Mouse (Mus musculus) embryonic facial prominence, embryonic 12.5 days (tissue): ENCODE measurements at regions not wholly inside any gene's neighbourhood (a gene's known extent, or its start where the extent isn't known, plus 50 kb on each side); places are given as distances from the start of the nearest gene placed in this dataset.

Experiments used
- ATAC-seq: fragments of 200-750 bp; cut with Nextera tagmentation; 2 replicates; pipeline ENCODE4 v1.8.0; 2017; ENCODE audit not compliant: insufficient number of reproducible peaks, insufficient read depth, low FRiP score, low TSS enrichment
- H3K27ac ChIP-seq: fragments of 300-500 bp; sonication (generic); 2 replicates; pipeline ENCODE4 v1.5.1; 2016; ENCODE audit warnings: mild to moderate bottlenecking
- H3K27me3 ChIP-seq: fragments of 300-500 bp; sonication (generic); 2 replicates; pipeline ENCODE4 v1.6.1; 2016; ENCODE audit warnings: mild to moderate bottlenecking, moderate library complexity
- H3K36me3 ChIP-seq: fragments of 300-500 bp; sonication (generic); 2 replicates; pipeline ENCODE4 v1.6.1; 2016; ENCODE audit warnings: mild to moderate bottlenecking
- H3K4me1 ChIP-seq: fragments of 300-500 bp; sonication (generic); 2 replicates; pipeline ENCODE4 v1.6.1; 2016
- H3K4me2 ChIP-seq: fragments of 300-500 bp; sonication (generic); replicated peaks from 2 replicates; pipeline ENCODE4 v1.6.1; 2016; ENCODE audit warnings: mild to moderate bottlenecking, moderate library complexity
- H3K4me3 ChIP-seq: fragments of 300-500 bp; sonication (generic); 2 replicates; pipeline ENCODE4 v1.5.1; 2016; ENCODE audit warnings: mild to moderate bottlenecking
- H3K9ac ChIP-seq: fragments of 300-500 bp; sonication (generic); 2 replicates; pipeline ENCODE4 v1.6.1; 2016; ENCODE audit warnings: mild to moderate bottlenecking, moderate library complexity
- H3K9me3 ChIP-seq: fragments of 300-500 bp; sonication (generic); 2 replicates; pipeline ENCODE4 v1.6.1; 2016; ENCODE audit warnings: mild to moderate bottlenecking, moderate library complexity
- WGBS: fragments of 180-500 bp; shearing (Covaris S2); methylation state at CpG from one replicate; pipeline ENCODE4 v1.1.7; 2016; 5-methylcytosine and 5-hydroxymethylcytosine counted together

DNA sequence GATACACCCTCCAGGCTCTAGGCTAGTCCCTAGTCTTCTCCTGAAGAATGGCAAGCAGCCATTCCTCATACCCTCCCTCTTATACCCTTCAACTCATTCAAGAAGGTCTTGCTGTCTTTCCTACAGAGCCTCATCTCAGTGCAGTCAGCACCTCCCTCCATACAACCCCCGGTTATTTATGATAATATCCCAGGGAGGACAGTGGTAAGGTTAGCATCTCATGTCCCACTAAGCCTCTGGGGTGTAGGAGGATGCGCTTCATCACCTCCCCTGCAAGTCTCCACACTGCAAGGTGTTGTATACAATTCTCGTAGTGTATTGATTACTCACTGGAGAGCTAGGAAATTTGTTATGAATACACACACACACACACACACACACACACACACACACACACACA is 80.2 kb upstream of the Shisa6 start:
- H3K27ac ChIP-seq = no peak overlapping the region
- 80% methylated on average over 3 of the region's 3 CpGs for WGBS
- no peaks in the 10 kb centered on the region for H3K27me3 ChIP-seq
- no peaks in the 10 kb centered on the region for H3K4me1 ChIP-seq
- no peaks in the 10 kb centered on the region for H3K9me3 ChIP-seq
- no peak for ATAC-seq
- no peak overlapping the region for H3K4me2 ChIP-seq
- H3K36me3 ChIP-seq = no peaks in the 10 kb centered on the region
- no peak overlapping the region for H3K4me3 ChIP-seq
- H3K9ac ChIP-seq = no peak overlapping the region

DNA sequence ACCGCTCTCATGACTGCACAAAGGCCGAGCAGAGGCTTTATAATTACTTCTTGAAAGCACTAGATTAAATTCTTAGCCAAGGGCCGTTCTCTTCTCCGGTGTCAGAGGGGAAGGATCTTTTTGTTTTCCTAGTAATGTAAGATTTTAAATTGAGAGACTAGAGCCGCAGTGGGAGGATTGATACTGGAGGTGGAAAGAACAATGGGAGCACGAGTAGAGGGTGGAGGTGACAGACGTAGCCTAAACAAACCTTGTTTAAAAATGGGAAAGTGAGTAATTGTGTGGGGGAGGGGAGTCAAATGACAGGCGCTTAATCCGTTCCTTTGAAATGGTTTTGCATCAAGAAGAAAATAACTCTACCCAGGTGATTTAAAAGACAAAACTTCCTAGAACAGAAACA is 80.9 kb upstream of the Shisa6 start:
- no peaks in the 10 kb centered on the region for H3K4me1 ChIP-seq
- ATAC-seq = no peak
- WGBS = 35% methylated on average over 9 of the region's 9 CpGs
- H3K27me3 ChIP-seq = no peaks in the 10 kb centered on the region
- no peak overlapping the region for H3K27ac ChIP-seq
- H3K9ac ChIP-seq = no peak overlapping the region
- H3K9me3 ChIP-seq = no peaks in the 10 kb centered on the region
- no peak overlapping the region for H3K4me2 ChIP-seq
- no peak overlapping the region for H3K4me3 ChIP-seq
- H3K36me3 ChIP-seq = no peaks in the 10 kb centered on the region

DNA sequence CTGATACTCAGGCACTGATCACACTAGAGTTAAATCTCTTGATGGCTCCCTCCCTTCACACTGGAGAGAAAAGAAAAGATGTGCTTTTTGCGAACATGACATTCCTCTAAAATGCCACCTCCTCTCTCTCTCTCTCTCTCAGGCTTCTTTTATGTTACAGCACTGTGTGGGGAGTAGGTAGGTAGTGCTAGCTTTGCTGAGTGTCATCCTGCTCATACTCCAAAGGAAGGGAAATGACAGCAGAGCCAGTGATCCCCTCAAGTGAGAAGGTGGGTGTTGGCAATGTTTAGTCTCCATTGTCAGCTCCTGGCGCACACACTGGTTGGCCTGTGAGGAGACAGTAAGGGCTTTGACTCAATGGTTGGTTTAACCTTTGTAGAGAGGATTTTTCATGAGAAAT is 84.0 kb upstream of the Shisa6 start:
- no peak overlapping the region for H3K27ac ChIP-seq
- no peaks in the 10 kb centered on the region for H3K36me3 ChIP-seq
- no peaks in the 10 kb centered on the region for H3K4me1 ChIP-seq
- no peaks in the 10 kb centered on the region for H3K27me3 ChIP-seq
- H3K9ac ChIP-seq = no peak overlapping the region
- WGBS = 85% methylated on average over 2 of the region's 2 CpGs
- H3K4me2 ChIP-seq = no peak overlapping the region
- no peak for ATAC-seq
- H3K9me3 ChIP-seq = no peaks in the 10 kb centered on the region
- H3K4me3 ChIP-seq = no peak overlapping the region

DNA sequence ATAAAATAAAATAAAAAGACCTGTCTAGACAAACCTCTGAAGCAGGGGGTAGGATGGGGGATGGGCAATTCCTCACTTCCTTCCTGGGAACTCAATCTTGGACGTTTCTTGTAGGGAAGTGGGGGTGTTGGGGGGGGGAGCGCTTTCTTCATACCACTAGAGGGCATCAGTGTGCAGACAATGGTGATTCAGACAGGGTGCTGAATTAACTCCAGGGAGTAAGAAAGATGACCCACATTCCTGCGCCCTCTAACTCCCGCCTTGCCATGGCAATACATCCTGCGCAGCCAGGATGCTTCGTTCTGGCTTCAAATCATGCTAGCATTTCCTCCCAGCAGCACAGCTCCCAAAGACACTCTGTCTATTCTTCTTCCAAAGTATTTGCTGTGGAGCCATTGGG is 87.4 kb upstream of the Shisa6 start:
- Histone ChIP-seq H3K9ac (no peak overlapping the region), H3K4me1 (no peaks in the 10 kb centered on the region), H3K9me3 (no peaks in the 10 kb centered on the region), H3K27ac (no peak overlapping the region), H3K27me3 (no peaks in the 10 kb centered on the region), H3K36me3 (no peaks in the 10 kb centered on the region), H3K4me3 (no peak overlapping the region), H3K4me2 (no peak overlapping the region)
- WGBS = 22% methylated on average over 6 of the region's 6 CpGs
- ATAC-seq = no peak

DNA sequence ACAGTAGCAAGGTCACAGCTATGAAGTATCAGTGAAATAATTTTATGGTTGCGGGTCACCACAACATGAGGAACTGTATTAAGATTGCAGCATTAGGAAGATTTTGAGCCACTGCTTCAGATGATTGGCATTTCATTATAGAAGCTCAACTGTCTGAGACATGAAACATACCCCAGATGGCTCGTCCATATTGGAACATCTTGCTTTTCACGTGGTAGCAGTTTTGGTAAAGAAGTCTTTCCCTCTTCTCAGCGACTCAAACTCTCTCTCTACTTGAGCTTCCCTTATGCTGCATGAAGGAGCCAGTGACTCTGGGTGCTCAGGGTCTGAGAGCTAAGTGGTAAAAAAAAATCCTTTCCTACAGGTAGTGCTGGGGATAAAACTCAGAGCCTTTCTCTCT is 99.7 kb upstream of the Shisa6 start:
- WGBS = 90% methylated on average over 4 of the region's 4 CpGs
- Histone ChIP-seq H3K27ac (no peak overlapping the region), H3K4me2 (no peak overlapping the region), H3K36me3 (no peaks in the 10 kb centered on the region), H3K27me3 (no peaks in the 10 kb centered on the region), H3K9me3 (no peaks in the 10 kb centered on the region), H3K4me3 (no peak overlapping the region), H3K4me1 (no peaks in the 10 kb centered on the region), H3K9ac (no peak overlapping the region)
- no peak for ATAC-seq

DNA sequence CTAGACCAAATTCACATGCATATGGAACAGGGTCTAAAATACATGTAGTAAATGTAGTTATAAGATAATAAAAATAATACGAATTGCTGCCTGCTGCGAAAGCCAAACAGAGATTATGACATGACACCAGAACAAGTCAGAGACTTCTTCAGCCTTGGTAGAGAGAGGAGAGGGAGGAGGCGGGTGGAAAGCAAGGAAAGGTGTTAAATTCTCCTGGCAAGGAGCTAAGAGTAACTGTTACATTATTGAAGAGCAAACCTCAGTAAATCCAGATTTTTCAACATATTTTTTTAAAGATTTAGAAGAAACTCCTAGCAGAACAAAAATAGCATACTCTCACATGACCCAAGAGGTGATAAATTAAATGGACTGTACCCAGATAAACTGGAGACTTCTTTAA is 131.0 kb upstream of the Shisa6 start:
- H3K4me1 ChIP-seq = no peaks in the 10 kb centered on the region
- H3K4me2 ChIP-seq = no peak overlapping the region
- no peaks in the 10 kb centered on the region for H3K9me3 ChIP-seq
- H3K27ac ChIP-seq = no peak overlapping the region
- WGBS = 79% methylated on average over 3 of the region's 3 CpGs
- no peak overlapping the region for H3K9ac ChIP-seq
- no peak overlapping the region for H3K4me3 ChIP-seq
- H3K27me3 ChIP-seq = no peaks in the 10 kb centered on the region
- H3K36me3 ChIP-seq = no peaks in the 10 kb centered on the region
- ATAC-seq = no peak

DNA sequence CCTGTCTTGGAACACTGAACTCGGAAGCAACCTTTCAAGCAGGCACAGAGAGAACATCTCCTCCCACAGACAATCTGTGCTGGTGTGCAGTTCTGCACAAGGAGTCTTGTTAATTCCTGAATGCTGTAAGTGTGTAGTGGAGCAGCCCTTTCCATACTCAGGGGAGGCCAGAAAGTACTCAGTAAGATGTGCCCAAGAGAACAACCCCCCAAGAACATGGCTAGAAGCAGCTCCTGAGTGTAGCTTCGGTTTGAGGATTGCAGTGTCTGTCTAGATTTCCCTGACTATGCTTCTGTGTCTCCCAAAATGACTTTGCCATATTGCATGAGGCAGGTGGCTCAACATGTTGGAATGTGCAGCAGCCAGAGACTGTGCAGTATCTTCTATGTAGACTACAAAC is 148.8 kb upstream of the Shisa6 start:
- ATAC-seq = no peak
- H3K36me3 ChIP-seq = no peaks in the 10 kb centered on the region
- H3K27me3 ChIP-seq = no peaks in the 10 kb centered on the region
- H3K9ac ChIP-seq = no peak overlapping the region
- no peak overlapping the region for H3K4me3 ChIP-seq
- H3K4me1 ChIP-seq = no peaks in the 10 kb centered on the region
- H3K27ac ChIP-seq = no peak overlapping the region
- 67% methylated on average over 2 of the region's 2 CpGs for WGBS
- no peak overlapping the region for H3K4me2 ChIP-seq
- no peaks in the 10 kb centered on the region for H3K9me3 ChIP-seq

DNA sequence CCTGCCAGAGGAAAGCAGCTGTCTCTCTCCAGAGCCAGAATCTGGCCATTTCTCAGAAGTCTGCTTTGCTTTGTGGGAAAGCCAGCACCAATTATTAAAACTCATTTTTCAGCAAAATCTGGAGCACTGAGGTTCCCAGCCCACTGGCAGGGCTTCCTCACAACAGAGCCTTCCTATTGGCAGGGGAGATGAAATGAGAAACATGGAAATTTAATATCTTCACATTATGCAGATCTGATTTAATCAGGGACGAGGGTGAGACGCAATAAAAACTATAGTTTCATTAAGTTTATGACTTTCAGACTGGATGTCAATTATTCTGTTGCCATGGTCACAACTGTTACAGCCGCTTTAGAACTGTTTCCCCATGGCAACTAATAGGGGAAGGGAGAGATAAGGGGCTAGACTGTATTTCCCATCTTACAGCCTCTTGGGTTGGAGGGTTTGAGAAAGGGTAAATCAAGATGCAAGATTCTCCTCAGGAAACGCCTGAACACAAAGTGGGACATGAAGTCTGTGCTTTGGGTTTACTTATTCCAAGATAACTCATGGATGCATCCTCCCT is 154.4 kb upstream of the Shisa6 start:
- 79% methylated on average over 4 of the region's 4 CpGs for WGBS
- no peaks in the 10 kb centered on the region for H3K9me3 ChIP-seq
- no peaks in the 10 kb centered on the region for H3K4me1 ChIP-seq
- no peak overlapping the region for H3K4me2 ChIP-seq
- ATAC-seq = no peak
- no peak overlapping the region for H3K9ac ChIP-seq
- H3K4me3 ChIP-seq = no peak overlapping the region
- no peaks in the 10 kb centered on the region for H3K36me3 ChIP-seq
- no peak overlapping the region for H3K27ac ChIP-seq
- H3K27me3 ChIP-seq = no peaks in the 10 kb centered on the region

DNA sequence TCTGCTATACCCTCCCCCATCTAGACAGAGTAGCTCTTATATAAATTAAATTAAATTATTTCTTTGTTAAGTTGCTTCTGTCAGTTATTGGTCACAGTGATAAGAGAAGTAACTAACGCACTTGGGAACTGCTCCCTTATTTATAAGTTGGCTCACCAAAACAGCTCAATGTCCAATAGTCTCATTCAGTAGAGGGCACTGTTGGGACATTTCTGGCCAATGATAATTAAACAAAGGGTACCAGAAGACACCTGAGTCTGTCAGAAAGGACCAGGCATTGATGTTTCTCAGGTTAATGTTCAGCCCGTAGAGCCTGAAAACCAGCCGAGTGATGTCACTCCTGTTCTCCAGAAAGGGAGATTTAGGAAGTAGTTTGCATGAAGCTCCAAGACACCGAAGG is 156.1 kb upstream of the Shisa6 start:
- H3K36me3 ChIP-seq = no peaks in the 10 kb centered on the region
- no peak overlapping the region for H3K4me2 ChIP-seq
- H3K9me3 ChIP-seq = no peaks in the 10 kb centered on the region
- no peak overlapping the region for H3K4me3 ChIP-seq
- ATAC-seq = no peak
- H3K27me3 ChIP-seq = no peaks in the 10 kb centered on the region
- H3K9ac ChIP-seq = no peak overlapping the region
- 90% methylated on average over 4 of the region's 4 CpGs for WGBS
- H3K4me1 ChIP-seq = no peaks in the 10 kb centered on the region
- H3K27ac ChIP-seq = no peak overlapping the region

DNA sequence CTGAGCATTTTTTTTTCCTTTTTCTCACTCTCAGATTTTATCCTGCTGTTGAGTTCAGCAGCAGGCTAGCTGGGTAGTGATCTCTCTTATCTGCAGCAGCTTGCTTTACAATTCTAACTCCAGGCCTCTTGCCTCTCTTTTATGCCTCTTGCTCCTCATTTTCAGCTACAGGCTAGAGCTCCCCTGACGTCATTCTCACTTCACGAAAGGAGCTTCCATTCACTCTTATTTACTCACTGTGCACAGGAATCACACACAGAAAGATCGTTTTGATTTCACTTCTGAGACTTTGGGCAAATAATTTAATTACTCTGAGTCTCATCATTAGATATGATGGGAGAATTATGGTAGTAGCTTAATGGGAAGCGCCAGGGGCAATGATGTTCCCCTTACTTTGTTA is 158.4 kb upstream of the Shisa6 start:
- H3K27ac ChIP-seq = no peak overlapping the region
- no peak overlapping the region for H3K4me3 ChIP-seq
- H3K9me3 ChIP-seq = no peaks in the 10 kb centered on the region
- WGBS = 76% methylated on average over 4 of the region's 4 CpGs
- H3K9ac ChIP-seq = no peak overlapping the region
- H3K36me3 ChIP-seq = no peaks in the 10 kb centered on the region
- H3K4me2 ChIP-seq = no peak overlapping the region
- H3K27me3 ChIP-seq = no peaks in the 10 kb centered on the region
- no peak for ATAC-seq
- H3K4me1 ChIP-seq = no peaks in the 10 kb centered on the region

DNA sequence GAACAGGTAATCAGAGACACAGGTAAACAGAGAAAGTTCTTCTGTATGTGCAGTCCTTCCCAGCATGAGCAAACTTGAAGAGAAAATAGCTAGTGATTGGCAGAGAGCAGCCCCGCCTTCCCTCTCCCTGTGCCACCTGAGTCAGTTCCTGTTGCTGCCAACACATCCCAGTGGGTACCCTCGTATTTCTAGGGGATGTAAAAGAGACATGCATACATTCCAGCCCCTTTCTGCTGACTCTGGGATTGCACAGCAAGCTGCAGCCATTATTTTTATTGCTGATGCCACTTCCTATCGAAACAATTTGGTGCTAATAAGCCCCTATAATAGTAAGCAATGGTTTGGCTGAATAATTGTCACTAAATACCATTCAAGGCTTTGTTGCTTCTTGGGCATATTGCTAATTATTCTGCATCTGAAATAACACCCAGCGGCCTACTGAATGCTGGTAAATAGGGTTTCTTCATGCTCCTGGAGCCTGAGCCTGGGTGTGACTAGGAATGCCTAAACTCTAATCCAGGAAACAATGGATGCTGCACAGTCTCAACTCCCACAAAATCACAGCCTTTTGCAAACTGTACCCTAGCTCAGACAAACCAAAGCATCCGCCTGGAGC is 169.0 kb upstream of the Shisa6 start:
- Histone ChIP-seq H3K27ac (no peak overlapping the region), H3K4me2 (no peak overlapping the region), H3K9ac (no peak overlapping the region), H3K27me3 (no peaks in the 10 kb centered on the region), H3K9me3 (no peaks in the 10 kb centered on the region), H3K36me3 (no peaks in the 10 kb centered on the region), H3K4me1 (no peaks in the 10 kb centered on the region), H3K4me3 (no peak overlapping the region)
- WGBS = 69% methylated on average over 5 of the region's 5 CpGs
- no peak for ATAC-seq

DNA sequence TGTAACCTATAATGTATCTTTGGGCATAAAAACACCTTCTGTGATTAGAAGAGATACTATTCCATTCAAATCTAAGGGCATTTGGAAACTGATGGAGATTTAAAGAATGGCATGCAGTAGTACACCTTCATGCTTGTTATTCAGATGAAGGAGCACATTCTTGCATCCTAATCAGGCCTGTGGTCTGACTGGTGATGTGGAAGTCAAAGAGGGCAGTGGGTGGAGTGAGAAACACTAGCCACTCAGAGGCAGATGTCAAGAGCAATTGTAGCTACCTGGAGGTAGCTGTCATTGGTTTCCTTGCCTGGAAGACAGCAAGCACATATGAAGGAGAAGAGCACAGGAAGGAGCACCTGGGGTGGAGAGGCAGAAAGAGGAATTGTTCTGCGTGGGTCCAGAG is 171.0 kb upstream of the Shisa6 start:
- no peak for ATAC-seq
- Histone ChIP-seq H3K4me2 (no peak overlapping the region), H3K4me1 (no peaks in the 10 kb centered on the region), H3K27ac (no peak overlapping the region), H3K27me3 (no peaks in the 10 kb centered on the region), H3K36me3 (no peaks in the 10 kb centered on the region), H3K9me3 (no peaks in the 10 kb centered on the region), H3K9ac (no peak overlapping the region), H3K4me3 (no peak overlapping the region)
- WGBS = 71% methylated on average over 1 of the region's 1 CpGs

DNA sequence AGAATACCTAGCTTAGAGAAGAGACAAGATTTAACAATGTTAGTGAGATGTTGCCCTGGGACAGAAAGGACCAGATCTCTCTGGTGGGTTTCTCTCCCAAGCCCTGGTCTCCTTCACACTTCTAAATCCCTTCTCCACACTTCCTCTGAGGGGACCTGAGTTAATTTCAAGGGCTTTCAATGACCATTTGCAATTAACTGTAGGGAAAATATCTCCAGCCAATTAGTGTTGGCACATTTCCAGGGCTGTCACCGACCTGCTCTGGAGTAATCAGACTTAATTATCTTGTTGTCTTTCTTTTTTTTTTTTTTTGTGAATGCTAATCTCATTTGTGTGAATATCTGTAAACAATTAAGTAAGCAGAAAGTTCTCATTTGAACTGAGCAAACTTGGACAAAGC is 166.3 kb upstream of the Pirt start:
- Histone ChIP-seq H3K27ac (no peak overlapping the region), H3K36me3 (no peaks in the 10 kb centered on the region), H3K4me3 (no peak overlapping the region), H3K9ac (no peak overlapping the region), H3K4me2 (no peak overlapping the region), H3K27me3 (no peaks in the 10 kb centered on the region), H3K4me1 (no peaks in the 10 kb centered on the region), H3K9me3 (no peaks in the 10 kb centered on the region)
- 49% methylated on average over 1 of the region's 1 CpGs for WGBS
- no peak for ATAC-seq
